Mouse (Mus musculus): ENCODE data around the gene Dip2a. TPM values are rescaled to one million over a fixed set of nuclear protein-coding genes. Genes with fewer than 3 reads are reported as not detected.

Dip2a gene
- 5.4 TPM for polyA plus RNA-seq (2015; fragmentation: Illumina TruSeq; extraction: RNeasy Lipid Tissue Mini Kit (QIAGEN cat#74804); ENCODE audit: insufficient read depth, low replicate concordance)

DNA sequence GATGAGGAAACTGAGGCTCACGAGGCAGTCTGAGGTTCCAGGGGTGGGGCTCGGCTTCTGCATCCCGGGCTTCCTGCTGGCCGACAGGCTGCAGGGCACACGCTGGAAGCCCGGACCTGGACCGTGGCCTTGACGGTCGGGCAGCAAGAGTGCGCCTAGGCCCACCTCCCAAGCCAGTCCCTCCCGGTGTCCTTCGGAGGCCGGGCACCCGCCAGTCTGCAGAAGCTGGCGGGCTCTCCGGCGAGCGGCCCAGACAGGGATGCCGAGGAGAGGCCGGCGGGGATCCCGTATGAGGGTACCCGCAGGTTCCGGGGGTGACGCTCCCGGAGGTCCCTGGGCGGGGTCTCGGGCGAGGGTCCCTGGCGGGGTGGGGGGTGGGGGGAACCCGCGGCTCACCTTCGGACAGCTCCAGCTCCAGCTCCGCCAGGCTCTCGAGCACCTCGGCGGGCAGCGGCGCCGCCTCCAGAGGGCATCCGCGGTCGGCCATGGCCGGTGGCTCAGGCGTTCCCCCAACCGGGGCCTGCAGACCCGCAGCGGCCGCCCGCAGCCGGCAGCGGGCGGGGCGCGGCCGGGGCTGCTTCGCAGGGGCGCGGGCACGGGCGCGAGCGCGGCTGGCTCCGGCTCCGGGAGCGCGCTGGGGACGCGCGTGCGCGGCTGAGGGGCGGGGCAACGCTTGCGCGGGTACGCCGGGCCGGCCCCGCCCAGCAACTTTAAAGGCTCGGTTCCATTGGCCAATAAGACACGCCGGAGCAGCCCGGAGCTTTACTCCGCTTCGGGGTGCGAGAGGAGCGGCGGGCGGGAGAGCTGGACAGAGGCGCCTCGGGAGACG lies at the start of gene Dip2a:
Gene Dip2a (minus strand): TSS at position 581 of the 829 bp plus-strand sequence.

DNA sequence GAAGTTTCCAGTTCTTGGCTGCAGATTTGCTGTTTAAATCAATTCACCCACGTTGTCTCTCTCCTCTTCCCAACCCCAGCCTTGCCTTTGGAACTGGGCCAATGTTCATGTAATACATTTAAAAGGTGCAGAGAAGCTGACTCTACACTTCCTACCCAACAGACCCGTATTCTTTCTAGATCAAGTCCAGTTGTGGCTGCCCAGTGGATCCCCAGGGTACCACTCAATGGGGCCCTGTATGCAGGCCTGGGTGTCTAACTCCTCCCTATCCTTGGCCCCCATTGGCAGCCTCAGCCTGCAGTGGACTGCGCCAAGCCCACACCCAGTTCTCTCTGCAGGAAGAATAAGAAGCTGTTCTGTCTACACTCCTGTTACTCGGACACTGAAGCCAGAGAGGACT lies 91.6 kb downstream of the Dip2a start, which contains the start of gene S100b:
Gene S100b (plus strand): TSS at position 318 of the 400 bp plus-strand sequence.

DNA sequence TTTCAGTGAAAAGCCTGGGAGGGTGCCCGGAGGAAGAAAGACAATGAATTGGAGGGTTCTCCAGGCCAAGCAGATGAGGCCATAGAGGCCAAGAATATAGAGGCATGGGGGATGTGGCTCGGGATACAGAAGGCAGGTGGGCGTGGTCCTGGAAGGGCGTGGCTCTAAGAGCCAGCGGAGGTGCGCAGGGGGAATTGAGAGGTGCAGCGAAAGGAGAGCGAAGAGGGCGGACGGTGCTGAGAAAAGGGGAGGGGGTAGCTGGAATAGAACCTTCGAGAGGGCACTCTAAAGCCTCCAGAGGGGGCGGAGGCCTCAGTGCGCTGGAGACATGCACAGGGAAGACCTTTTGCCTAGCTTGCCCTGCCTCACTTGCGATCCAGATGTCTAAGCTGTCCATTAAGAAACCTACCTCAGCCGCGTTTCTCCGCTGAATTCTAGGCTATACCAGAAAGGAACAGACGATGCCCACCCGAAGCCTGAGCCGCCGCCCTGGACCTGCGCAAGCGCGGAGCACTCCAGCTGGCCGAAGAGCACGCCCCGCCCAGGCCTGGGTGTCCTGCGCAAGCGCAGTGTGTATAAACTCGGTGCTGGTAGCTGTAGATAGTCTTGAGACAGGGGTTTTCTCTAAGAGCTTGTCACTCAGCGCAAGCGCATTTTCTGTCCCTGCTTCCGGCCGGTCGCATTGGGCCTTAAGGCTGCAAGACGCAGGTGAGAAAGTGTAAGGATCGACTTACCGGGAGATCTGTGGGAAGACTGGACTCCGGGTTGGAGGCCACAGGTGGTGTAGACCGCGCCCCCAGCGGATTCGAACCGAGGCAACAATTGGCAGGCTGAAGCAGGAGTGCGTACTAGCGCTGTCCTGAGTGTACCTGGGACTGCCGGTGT lies 107.5 kb downstream of the Dip2a start, which contains the start of gene Prmt2:
Gene Prmt2 (minus strand): TSS at position 525 of the 885 bp plus-strand sequence.

Other genes with a start within 250 kb of the Dip2a start
- gene Slc5a4b, start 234.3 kb downstream of the Dip2a start, polyA plus RNA-seq (2015; fragmentation: Illumina TruSeq; extraction: RNeasy Lipid Tissue Mini Kit (QIAGEN cat#74804); ENCODE audit: insufficient read depth, low replicate concordance): not detected
- not detected for gene Slc5a4a, start 197.8 kb downstream of the Dip2a start, polyA plus RNA-seq (2015; fragmentation: Illumina TruSeq; extraction: RNeasy Lipid Tissue Mini Kit (QIAGEN cat#74804); ENCODE audit: insufficient read depth, low replicate concordance)
- gene Prmt2, start 107.4 kb downstream of the Dip2a start, polyA plus RNA-seq (2015; fragmentation: Illumina TruSeq; extraction: RNeasy Lipid Tissue Mini Kit (QIAGEN cat#74804); ENCODE audit: insufficient read depth, low replicate concordance): 8.7 TPM
- gene S100b, start 91.4 kb downstream of the Dip2a start, polyA plus RNA-seq (2015; fragmentation: Illumina TruSeq; extraction: RNeasy Lipid Tissue Mini Kit (QIAGEN cat#74804); ENCODE audit: insufficient read depth, low replicate concordance): 0.41 TPM
- gene AC141477.1, start 95.2 kb upstream of the Dip2a start, polyA plus RNA-seq (2015; fragmentation: Illumina TruSeq; extraction: RNeasy Lipid Tissue Mini Kit (QIAGEN cat#74804); ENCODE audit: insufficient read depth, low replicate concordance): not detected
- gene Pcnt, start 97.5 kb upstream of the Dip2a start, polyA plus RNA-seq (2015; fragmentation: Illumina TruSeq; extraction: RNeasy Lipid Tissue Mini Kit (QIAGEN cat#74804); ENCODE audit: insufficient read depth, low replicate concordance): 29.5 TPM
- gene 2610028H24Rik, start 103.8 kb upstream of the Dip2a start, polyA plus RNA-seq (2015; fragmentation: Illumina TruSeq; extraction: RNeasy Lipid Tissue Mini Kit (QIAGEN cat#74804); ENCODE audit: insufficient read depth, low replicate concordance): not detected
- gene Mcm3ap, start 123.6 kb upstream of the Dip2a start, polyA plus RNA-seq (2015; fragmentation: Illumina TruSeq; extraction: RNeasy Lipid Tissue Mini Kit (QIAGEN cat#74804); ENCODE audit: insufficient read depth, low replicate concordance): 54.3 TPM
- 2.1 TPM for gene Ybey, start 123.8 kb upstream of the Dip2a start, polyA plus RNA-seq (2015; fragmentation: Illumina TruSeq; extraction: RNeasy Lipid Tissue Mini Kit (QIAGEN cat#74804); ENCODE audit: insufficient read depth, low replicate concordance)
- gene Lss, start 186.3 kb upstream of the Dip2a start, polyA plus RNA-seq (2015; fragmentation: Illumina TruSeq; extraction: RNeasy Lipid Tissue Mini Kit (QIAGEN cat#74804); ENCODE audit: insufficient read depth, low replicate concordance): 8.5 TPM
- not detected for gene Spatc1l, start 217.0 kb upstream of the Dip2a start, polyA plus RNA-seq (2015; fragmentation: Illumina TruSeq; extraction: RNeasy Lipid Tissue Mini Kit (QIAGEN cat#74804); ENCODE audit: insufficient read depth, low replicate concordance)
- gene Ftcd, start 230.4 kb upstream of the Dip2a start, polyA plus RNA-seq (2015; fragmentation: Illumina TruSeq; extraction: RNeasy Lipid Tissue Mini Kit (QIAGEN cat#74804); ENCODE audit: insufficient read depth, low replicate concordance): not detected